Comparison of ENCODE assay signal across 24 mouse cellular contexts in genomic region chr8:116141363-116141762, GRCm38 (mm10).
"Had no signal": no experiment of that assay in that cellular context is flagged by ENCODE, and none has a peak within 500 bp of the region (broad histone marks: within the 10 kb centered on the region; RNA-seq: fewer than 3 reads in every experiment).

No protein-coding gene starts in this region.

- H3K36me3 ChIP-seq: heart, embryonic 10.5 days; heart, embryonic 12.5 days; hindbrain, embryonic 10.5 days; hindbrain, embryonic 12.5 days; kidney, embryonic 15.5 days; limb, embryonic 13.5 days; limb, embryonic 15.5 days; liver, embryonic 12.5 days had no signal

- DNase-seq: gastrocnemius, adult 2 months; gastrocnemius, postnatal 10 days; gastrocnemius, postnatal 25 days; heart, adult 18-20 months; heart, postnatal 10 days; heart, postnatal 4 days; kidney, adult 11 months; layer of hippocampus, adult 9-11 months; layer of hippocampus, postnatal 36 days; left cerebral cortex, postnatal 4 days had no signal

- H3K9ac ChIP-seq: heart, embryonic 12.5 days; hindbrain, embryonic 12.5 days; hindbrain, embryonic 14.5 days; kidney, embryonic 15.5 days; limb, embryonic 13.5 days; limb, embryonic 15.5 days; liver, embryonic 12.5 days; liver, embryonic 14.5 days had no signal

- ATAC-seq: forebrain, embryonic 16.5 days; hindbrain, embryonic 16.5 days; inflammation-experienced regulatory T-cells, adult 6 months; liver, embryonic 12.5 days had no signal

- H3K27ac ChIP-seq: gastrocnemius, adult 2 months; heart, embryonic 10.5 days; hindbrain, embryonic 10.5 days; hindbrain, embryonic 12.5 days; hindbrain, embryonic 14.5 days; kidney, embryonic 15.5 days; kidney, postnatal 0 days; limb, embryonic 13.5 days; limb, embryonic 15.5 days; liver, embryonic 12.5 days; liver, embryonic 14.5 days had no signal

- H3K4me1 ChIP-seq: heart, embryonic 10.5 days; heart, embryonic 12.5 days; liver, embryonic 12.5 days had no signal

- H3K27me3 ChIP-seq: hindbrain, embryonic 12.5 days; kidney, embryonic 15.5 days; limb, embryonic 13.5 days; limb, embryonic 15.5 days; liver, embryonic 12.5 days had no signal

- H3K4me2 ChIP-seq: heart, embryonic 12.5 days; hindbrain, embryonic 12.5 days; hindbrain, embryonic 14.5 days; kidney, embryonic 15.5 days; limb, embryonic 13.5 days; limb, embryonic 15.5 days; liver, embryonic 12.5 days had no signal

- H3K4me3 ChIP-seq: gastrocnemius, adult 2 months; heart, embryonic 10.5 days; heart, embryonic 12.5 days; hindbrain, embryonic 10.5 days; hindbrain, embryonic 12.5 days; kidney, embryonic 15.5 days; limb, embryonic 13.5 days; limb, embryonic 15.5 days; liver, embryonic 12.5 days had no signal

- H3K9me3 ChIP-seq: heart, embryonic 10.5 days; hindbrain, embryonic 10.5 days; hindbrain, embryonic 12.5 days; limb, embryonic 15.5 days had no signal
